Comparison of ENCODE assay signal across 8 mouse cellular contexts in the genomic region with DNA sequence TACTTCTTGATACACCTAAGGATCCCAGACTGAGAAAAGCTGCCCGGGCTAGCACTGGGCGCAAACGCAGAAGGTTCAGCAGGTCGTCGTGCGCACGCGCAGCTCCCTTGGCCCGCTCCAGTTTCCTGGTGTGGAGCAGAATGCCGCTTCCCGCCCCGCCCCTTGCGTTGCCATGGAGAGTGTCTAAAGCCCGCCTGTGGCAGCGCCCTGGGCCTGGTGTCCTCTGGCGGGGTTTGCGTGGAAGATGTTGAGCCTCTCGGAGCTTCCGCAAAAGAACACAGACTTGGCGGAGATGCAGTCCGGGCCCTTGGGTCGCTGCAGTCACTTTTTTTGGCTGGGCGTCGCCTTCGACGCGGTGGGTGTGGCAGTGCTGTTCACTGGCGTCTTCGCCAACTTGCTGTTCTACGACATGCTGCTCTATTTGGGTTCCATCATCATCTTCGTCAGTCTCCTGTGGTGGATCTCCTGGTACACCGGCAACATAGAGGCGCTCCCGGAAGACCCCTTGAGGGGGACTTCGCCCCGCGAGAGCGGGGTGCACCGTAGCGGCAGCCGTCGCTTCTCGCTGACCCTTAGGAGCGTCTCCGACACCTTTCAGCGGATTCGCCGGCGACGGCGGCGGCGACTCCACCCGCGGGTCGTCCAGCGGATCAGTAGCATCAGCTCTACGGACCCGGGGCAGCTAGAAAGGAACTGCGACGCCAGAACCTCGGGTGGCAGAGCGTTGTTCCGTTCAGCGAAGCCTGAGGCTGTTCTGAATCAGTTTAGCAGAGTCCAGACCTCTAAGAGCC. TPM values are rescaled to one million over a fixed set of nuclear protein-coding genes. Genes with fewer than 3 reads are reported as not detected.
DNase-seq lines count a peak whose midpoint lies in the region; ATAC-seq and TF ChIP-seq lines count a peak whose summit lies in the region.

No protein-coding gene starts in this region.

- TF ChIP-seq POLR2A in bone marrow macrophage, adult 2 months (IDR thresholded peaks at IDR 0.05; ENCODE audit: borderline replicate concordance, low read depth, low read length): no peak

- ATAC-seq in embryonic facial prominence, embryonic 15.5 days (ENCODE audit: insufficient number of reproducible peaks, low FRiP score, low TSS enrichment, low read depth): peak; percentile 95
- peak; percentile 99 for ATAC-seq in limb, embryonic 13.5 days (ENCODE audit: low FRiP score, low read depth)
- peak; percentile 100 for ATAC-seq in midbrain, embryonic 15.5 days (replicated peaks)

- H3K4me3 ChIP-seq in bone marrow macrophage, adult 2 months (ENCODE audit: insufficient read depth, low read length): peak overlapping the region; percentile 66
- peak overlapping the region; percentile 70 for H3K4me3 ChIP-seq in embryonic facial prominence, embryonic 15.5 days (replicated peaks)
- H3K4me3 ChIP-seq in limb, embryonic 13.5 days: peak overlapping the region; percentile 63
- H3K4me3 ChIP-seq in midbrain, embryonic 15.5 days: peak overlapping the region; percentile 69

- peak; percentile 21 for DNase-seq in 3134 (ENCODE audit: extremely low read depth, insufficient read length, low spot score)
- DNase-seq in heart, adult 9 months (ENCODE audit: low spot score in 2 of 2): peak; percentile 94 to 95
- DNase-seq in kidney, adult 9 months: peak; percentile 96
- peak; percentile 87 to 92 for DNase-seq in spleen, adult 18-20 months

- H3K27ac ChIP-seq in bone marrow macrophage, adult 2 months (ENCODE audit: insufficient read depth, low read depth, low read length): peak overlapping the region; percentile 19
- H3K27ac ChIP-seq in embryonic facial prominence, embryonic 15.5 days (replicated peaks): peak overlapping the region; percentile 55; the same call in 1 of the 2 replicates
- no peak overlapping the region for H3K27ac ChIP-seq in limb, embryonic 13.5 days
- H3K27ac ChIP-seq in midbrain, embryonic 15.5 days: peak overlapping the region; percentile 46

- peak overlapping the region; percentile 96 for H3K4me2 ChIP-seq in embryonic facial prominence, embryonic 15.5 days (replicated peaks)
- H3K4me2 ChIP-seq in limb, embryonic 13.5 days (replicated peaks): peak overlapping the region; percentile 97
- H3K4me2 ChIP-seq in midbrain, embryonic 15.5 days: peak overlapping the region; percentile 84

- H3K4me1 ChIP-seq in bone marrow macrophage, adult 2 months (ENCODE audit: control insufficient read depth, insufficient read depth, low read length): 0 out of 2 replicates have a peak, but pooled peaks cover 3% of the 10 kb centered on the region
- no peaks in the 10 kb centered on the region for H3K4me1 ChIP-seq in embryonic facial prominence, embryonic 15.5 days
- 0 out of 2 replicates have a peak, but pooled peaks cover 2% of the 10 kb centered on the region for H3K4me1 ChIP-seq in limb, embryonic 13.5 days
- peaks cover 9% of the 10 kb centered on the region for H3K4me1 ChIP-seq in midbrain, embryonic 15.5 days

- no peaks in the 10 kb centered on the region for H3K9me3 ChIP-seq in embryonic facial prominence, embryonic 15.5 days (replicated peaks)
- no peaks in the 10 kb centered on the region for H3K9me3 ChIP-seq in limb, embryonic 13.5 days
- no peaks in the 10 kb centered on the region for H3K9me3 ChIP-seq in midbrain, embryonic 15.5 days

- no peaks in the 10 kb centered on the region for H3K27me3 ChIP-seq in embryonic facial prominence, embryonic 15.5 days
- H3K27me3 ChIP-seq in limb, embryonic 13.5 days: 0 out of 2 replicates have a peak, but pooled peaks cover 3% of the 10 kb centered on the region
- H3K27me3 ChIP-seq in midbrain, embryonic 15.5 days (replicated peaks): no peaks in the 10 kb centered on the region

- peak overlapping the region; percentile 50 for H3K9ac ChIP-seq in embryonic facial prominence, embryonic 15.5 days
- peak overlapping the region; percentile 68 for H3K9ac ChIP-seq in limb, embryonic 13.5 days
- H3K9ac ChIP-seq in midbrain, embryonic 15.5 days: peak overlapping the region; percentile 57

- TF ChIP-seq CTCF in bone marrow macrophage, adult 2 months (IDR thresholded peaks at IDR 0.05; ENCODE audit: low read depth, low read length): no peak

- no peaks in the 10 kb centered on the region for H3K36me3 ChIP-seq in embryonic facial prominence, embryonic 15.5 days
- H3K36me3 ChIP-seq in limb, embryonic 13.5 days: no peaks in the 10 kb centered on the region
- no peaks in the 10 kb centered on the region for H3K36me3 ChIP-seq in midbrain, embryonic 15.5 days (replicated peaks)

- WGBS in embryonic facial prominence, embryonic 15.5 days: 1% methylated on average over 65 of the region's 65 CpGs
- WGBS in limb, embryonic 13.5 days: under 1% methylated on average over 65 of the region's 65 CpGs
- WGBS in midbrain, embryonic 15.5 days: 2% methylated on average over 65 of the region's 65 CpGs

RNA-seq across cellular contexts. Expression of gene Pla2g10, which starts 23.8 kb away (rescaled TPM):
- polyA plus RNA-seq in bone marrow macrophage, adult 2 months (2012; ENCODE audit: insufficient read depth, insufficient read length, missing spikeins): not detected in 2 replicates
- polyA plus RNA-seq in embryonic facial prominence, embryonic 15.5 days (2015; fragmentation: Nextera tagmentation; extraction: Ambion mirVana): 0.28 TPM in 1 of 2 replicates, not detected in the other
- 0.31 TPM in 1 of 2 replicates, not detected in the other for polyA plus RNA-seq in limb, embryonic 13.5 days (2015; fragmentation: Nextera tagmentation; extraction: Ambion mirVana)
- polyA plus RNA-seq in midbrain, embryonic 15.5 days (2015; fragmentation: Nextera tagmentation; extraction: Ambion mirVana): 0.39 and 0.42 TPM in 2 replicates

RNA-seq across cellular contexts. Expression of gene Rrn3, which starts 25.9 kb away (rescaled TPM):
- 14.4 and 16.7 TPM in 2 replicates for polyA plus RNA-seq in bone marrow macrophage, adult 2 months (2012; ENCODE audit: insufficient read depth, insufficient read length, missing spikeins)
- polyA plus RNA-seq in embryonic facial prominence, embryonic 15.5 days (2015; fragmentation: Nextera tagmentation; extraction: Ambion mirVana): 59.5 and 59.6 TPM in 2 replicates
- polyA plus RNA-seq in limb, embryonic 13.5 days (2015; fragmentation: Nextera tagmentation; extraction: Ambion mirVana): 66.3 and 67.1 TPM in 2 replicates
- polyA plus RNA-seq in midbrain, embryonic 15.5 days (2015; fragmentation: Nextera tagmentation; extraction: Ambion mirVana): 95.1 and 103 TPM in 2 replicates

Comparison
In these comparisons a context has a peak if more than half of its experiments do, and no peak if none do; other contexts are left out.
1. DNase-seq: peak in every context shown above with its lines; median percentile 96 in kidney, adult 9 months; 94 in heart, adult 9 months; 90 in spleen, adult 18-20 months; 21 in 3134.